Mouse (Mus musculus) frontal cortex, postnatal 10 days (tissue): ENCODE data around the gene Serpina9.
A peak's percentile ranks its signal among the peaks of the same experiment; 100 is the strongest.
"Not testable (repeated sequence)": the region's sequence is repeated elsewhere in the genome, so short reads cannot be mapped to it uniquely, and the experiment has no call there.

Experiments used
- DNase-seq, 2 experiments: peaks; one replicate each; pipeline ENCODE4 v3.0.0; 2022; ENCODE audit warnings: low spot score in 2 of 2, mixed read lengths in 1 of 2

The Serpina9 gene

DNA sequence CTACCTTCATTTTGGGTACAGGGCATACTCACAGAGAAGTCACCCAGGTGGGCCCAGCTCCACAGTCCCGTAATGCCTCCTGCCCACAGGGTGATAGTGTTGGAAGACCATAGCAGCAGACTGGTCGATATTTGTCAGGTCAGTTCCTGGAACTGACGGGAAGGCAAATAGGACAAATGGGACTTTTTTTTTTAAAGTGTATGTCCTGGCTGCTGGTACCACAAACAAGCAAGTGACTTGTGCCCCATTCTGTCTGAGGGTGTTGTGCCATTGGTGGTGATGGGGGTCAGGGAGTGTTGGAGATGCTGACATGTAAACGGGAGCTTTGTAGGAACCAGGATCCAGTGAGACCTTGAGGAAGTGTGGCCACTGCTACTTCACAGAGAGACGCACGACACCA, 23.7 kb downstream of the Serpina9 start, which contains the start of gene Serpina11:
TSS of gene Serpina11 (minus strand) at position 101 of the 400 bp plus-strand sequence.
- no peak for DNase-seq

DNA sequence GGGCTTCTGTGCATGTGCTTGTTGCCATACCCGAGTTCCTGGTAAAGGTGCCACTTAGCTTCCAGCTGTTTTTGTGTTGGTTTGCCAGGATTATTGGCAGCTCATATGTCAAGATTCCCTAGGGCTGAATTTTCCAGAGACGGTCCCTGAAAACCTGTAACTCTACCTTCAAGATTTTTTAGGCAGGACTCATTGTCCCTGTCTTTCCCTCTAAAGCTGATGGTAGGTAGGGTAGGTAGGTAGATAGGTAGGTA, 24.1 kb downstream of the Serpina9 start:
- no peak for DNase-seq

- no peak for DNase-seq
These were observed 24.6 kb downstream of the Serpina9 start for GRCm38 (mm10) chr12:103988754-103989513.

GRCm38 (mm10) chr12:103985868-103986267, 27.7 kb downstream of the Serpina9 start:
- DNase-seq: no peak

GRCm38 (mm10) chr12:103984935-103985334, 28.6 kb downstream of the Serpina9 start:
- peak in 1 of 2 experiments; percentile 49 for DNase-seq

DNA sequence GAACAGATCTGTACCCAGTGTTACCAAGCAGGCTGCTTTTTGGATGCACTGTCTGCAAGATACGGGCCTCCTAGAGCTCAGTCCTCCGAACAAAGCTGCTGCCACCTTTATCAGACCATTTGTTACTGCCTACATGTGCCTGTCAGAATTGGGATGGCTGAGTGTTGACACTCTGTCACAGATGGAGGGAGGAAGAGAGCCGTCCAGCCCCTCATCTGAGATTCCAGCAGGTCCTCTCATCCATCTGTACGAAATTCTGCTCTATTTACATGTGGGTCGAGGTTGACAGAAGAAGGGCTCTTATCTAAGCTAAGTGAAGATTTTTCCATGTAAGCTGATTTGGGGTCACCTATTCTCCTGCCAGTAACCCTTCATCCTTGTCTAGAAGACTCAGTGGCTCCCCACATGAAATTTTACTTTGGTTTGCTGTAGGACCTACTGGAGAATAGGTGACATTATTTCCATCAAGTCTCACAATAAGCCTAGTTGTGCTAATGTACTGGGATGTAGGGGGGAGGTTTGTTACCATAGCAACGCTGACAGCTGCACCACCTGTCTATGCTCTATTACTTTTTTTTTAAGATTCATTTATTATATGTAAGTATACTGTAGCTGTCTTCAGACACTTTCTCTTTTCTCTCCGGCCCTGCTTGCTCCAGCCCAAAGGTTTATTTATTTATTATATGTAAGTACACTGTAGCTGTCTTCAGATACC, 31.8 kb downstream of the Serpina9 start:
- no peak for DNase-seq

GRCm38 (mm10) chr12:103978294-103978693, 35.3 kb downstream of the Serpina9 start:
- DNase-seq: no peak

DNA sequence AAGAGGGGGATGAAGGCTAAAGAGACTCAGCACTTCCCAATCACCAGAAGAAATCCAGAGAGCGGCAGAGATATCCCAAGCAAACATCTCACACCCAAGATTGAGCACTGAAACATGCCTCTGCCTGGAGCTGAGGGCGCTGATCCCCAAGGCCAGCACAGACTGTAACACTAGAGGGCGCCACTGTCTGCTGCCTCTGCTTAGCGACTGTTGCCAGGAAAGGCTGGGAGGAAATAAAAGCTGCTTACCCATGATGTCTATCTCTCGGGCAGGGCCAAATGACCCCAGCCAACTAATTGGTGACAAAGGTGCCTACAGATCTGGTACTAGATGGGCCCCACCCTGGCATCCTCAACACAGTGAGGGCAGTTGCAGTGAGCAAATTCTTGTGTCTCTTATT, 35.7 kb downstream of the Serpina9 start:
- DNase-seq: no peak

DNA sequence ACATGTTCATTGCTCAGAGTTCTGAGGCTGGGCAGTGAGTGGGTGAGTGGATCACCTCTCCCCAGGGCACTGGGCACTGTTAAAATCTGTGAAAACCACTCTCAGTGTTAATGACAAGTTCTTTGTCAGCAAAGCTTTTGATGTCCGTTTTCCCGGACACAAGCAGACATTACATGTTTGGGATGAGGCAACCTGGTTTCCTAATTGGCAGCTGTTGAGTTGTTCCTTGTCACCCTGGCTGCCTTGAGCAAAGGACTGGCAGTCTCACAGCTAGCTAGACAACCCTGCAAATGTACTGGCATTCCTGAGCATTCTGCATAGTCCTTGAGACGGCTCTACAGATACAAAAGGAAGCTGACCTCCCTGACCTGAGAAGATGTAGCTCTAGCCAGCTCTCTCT, 36.5 kb downstream of the Serpina9 start:
- DNase-seq: no peak

DNA sequence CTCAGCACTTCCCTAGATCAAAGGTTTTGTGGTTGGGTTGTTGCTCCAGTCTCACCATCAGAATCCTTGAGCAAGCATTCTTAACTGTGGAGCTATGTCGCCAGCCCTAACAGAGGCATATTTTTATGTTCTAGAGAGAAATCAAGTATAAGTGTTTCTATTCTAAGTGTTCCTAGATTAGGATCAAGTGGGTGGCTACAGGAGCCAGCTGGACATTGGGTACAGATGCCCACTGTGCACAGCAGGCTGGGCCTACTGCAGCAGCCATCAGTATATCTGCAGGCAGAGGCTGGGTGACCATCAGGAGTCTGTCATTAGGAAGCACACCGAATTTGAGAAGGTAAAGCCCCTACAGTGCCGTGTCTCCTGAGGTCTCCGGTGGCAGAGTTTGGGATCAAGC, 42.5 kb downstream of the Serpina9 start:
- DNase-seq: no peak

DNA sequence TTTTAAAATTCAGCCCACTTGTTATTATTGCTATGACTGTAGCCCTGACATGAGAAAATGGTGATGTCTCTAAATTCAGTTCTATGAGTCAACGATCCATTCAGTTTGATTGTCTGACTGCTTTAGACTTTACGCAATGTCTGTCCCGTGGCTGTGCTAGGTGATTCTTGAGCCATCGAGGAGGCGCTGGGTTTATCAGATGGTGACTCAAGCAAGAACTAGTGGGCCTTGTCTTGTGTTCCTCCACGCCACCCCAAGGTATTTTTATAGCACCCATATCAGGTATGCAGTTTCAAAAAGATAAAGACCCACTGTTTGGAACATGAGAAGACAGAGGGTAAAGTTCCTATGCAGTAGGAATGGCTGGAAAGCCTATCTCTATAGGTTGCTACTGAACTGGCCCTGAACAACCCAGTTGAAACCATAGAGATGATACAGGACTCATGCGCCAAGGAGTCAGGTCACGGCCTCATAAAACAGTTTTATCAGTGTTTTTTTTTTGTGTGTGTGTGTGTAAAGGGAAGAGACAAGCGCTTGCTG, 43.9 kb downstream of the Serpina9 start:
- no peak for DNase-seq

DNA sequence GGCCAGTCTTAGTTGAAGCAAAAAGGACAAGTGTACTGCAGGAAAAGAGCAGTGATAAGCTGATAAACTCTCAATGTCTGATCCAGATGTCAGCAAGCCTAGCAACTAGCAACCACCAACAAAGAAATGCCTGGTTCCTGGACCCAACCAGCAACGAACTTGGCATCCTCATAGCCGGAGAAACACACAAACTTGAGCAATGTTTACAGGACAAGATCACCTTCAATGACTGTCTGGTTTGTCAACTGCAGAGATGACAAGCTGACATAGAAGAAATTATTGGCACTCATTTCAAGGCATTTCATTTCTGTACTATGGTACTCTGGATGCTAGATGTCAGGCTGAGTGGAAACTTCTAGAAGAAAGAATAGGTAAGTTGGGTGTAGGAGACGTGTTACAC, 46.8 kb downstream of the Serpina9 start:
- no peak for DNase-seq

DNA sequence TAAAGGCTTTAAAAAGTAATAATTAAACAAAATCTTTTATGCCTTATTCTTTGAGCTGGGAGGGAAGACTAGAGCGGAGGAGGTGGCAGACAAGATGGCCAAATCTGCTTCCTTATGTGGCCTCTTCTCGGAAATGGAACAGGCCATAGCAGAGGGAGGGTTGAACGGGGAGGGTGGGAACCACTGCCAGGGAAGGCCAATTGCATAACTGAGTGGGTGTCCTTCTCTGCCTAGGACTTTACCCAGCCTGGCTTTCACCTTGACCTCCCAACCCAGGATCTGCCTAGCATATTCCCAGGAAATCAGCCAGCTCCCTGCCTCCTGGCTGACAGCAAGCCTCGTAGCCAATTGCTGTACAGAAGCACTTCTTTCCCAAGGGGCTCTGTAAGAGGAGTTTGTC, 50.3 kb downstream of the Serpina9 start:
- no peak for DNase-seq

- DNase-seq: no peak
These were observed 50.7 kb downstream of the Serpina9 start for GRCm38 (mm10) chr12:103962860-103963259.

GRCm38 (mm10) chr12:103962337-103962736, 51.2 kb downstream of the Serpina9 start:
- DNase-seq: no peak

DNA sequence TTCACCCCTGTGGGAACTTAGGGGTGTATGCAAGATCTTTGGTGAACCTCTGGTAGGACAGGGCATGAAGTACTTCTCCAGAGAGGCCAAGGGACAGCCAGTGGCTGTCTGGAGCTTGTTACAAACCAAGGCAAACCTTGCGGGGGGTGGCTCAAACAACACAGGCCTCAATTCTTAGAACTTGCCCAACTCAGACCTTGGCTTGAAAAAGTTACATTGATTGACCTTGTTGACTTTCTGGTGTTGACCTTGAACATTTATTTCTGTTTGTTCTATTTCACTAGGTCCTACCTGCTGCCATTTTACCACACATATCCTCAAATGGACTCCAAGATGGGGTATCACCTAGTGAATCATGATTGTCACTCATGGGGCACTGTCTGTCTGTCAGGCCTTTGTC, 51.8 kb downstream of the Serpina9 start:
- no peak for DNase-seq

GRCm38 (mm10) chr12:103958798-103959197, 54.8 kb downstream of the Serpina9 start, which contains the start of gene Serpina1e:
TSS of gene Serpina1e (minus strand) at chr12:103958975.
- no peak for DNase-seq

GRCm38 (mm10) chr12:103956555-103956954, 57.0 kb downstream of the Serpina9 start:
- DNase-seq: not testable (repeated sequence)

- not testable (repeated sequence) for DNase-seq
These were observed 60.6 kb downstream of the Serpina9 start for GRCm38 (mm10) chr12:103952972-103953371.

- no peak for DNase-seq
These were observed 67.3 kb downstream of the Serpina9 start for GRCm38 (mm10) chr12:103946243-103946642.
